Mouse (Mus musculus): ENCODE results near the gene Aatk.
A peak's percentile ranks its signal among the peaks of the same experiment; 100 is the strongest.

The Aatk gene

DNA sequence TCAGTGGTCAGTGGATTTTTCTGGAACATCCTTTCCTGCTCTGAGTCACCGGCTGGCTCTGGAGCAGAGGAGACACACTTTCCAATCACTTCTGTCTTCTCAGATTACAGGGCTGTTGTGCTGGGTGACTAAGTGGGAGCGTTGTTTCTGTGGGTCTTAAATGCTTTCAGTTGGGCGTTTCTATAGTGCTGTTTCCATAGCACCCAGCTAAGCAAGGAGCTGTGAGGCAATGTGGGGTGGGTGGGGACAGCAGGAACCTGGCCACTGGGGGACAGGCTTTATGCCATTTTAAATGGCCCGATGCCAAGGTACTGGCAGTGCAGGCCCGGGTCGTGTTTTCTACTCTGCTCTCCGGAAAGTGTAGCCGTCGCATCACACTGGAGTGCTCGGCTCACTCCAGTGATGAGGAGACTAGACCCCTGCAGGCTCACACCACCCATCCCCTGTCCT lies 57.8 kb downstream of the Aatk start:
- DNase-seq (ENCODE audit: low spot score) = peak; percentile 61

DNA sequence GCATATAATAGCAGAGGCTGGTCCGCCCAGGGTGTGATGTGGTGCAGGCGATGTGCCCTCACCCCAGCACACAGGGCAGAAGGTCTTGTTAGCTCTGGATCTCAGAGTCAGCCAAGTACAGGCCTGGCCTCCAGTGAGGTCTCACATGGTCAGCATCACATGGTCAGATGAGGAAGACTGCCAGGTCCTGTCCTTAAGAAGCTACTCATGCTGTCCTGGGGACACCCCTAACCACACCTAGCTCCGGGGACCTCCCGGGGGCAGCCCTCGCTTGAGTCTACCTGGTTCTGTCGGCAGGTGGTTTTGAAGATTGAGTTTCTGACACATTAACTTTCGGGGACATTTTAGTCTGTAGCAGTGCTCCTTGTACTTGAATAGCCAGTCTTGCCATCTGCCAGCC lies 58.6 kb downstream of the Aatk start:
- no peak for DNase-seq (ENCODE audit: low spot score)

DNA sequence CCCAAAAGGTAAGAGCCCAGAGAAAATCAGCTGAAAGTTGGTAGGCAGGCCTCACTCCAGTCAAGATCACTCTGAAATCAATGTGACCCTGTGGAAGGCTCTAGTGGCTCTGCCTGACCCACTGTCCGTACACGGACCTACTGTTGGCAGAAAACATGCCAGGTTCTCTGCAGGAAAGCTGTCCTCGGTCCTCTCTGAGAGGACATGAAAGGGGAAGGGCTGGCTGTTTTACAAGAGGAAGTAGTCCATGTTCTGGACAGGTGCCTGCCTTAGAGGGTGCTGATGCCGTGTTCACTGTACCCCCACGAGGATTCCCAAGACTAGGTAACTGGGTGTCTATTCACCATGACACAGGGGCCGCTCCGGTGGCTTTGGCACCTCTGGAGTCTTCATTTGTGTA lies 59.1 kb downstream of the Aatk start:
- DNase-seq (ENCODE audit: low spot score) = no peak

DNA sequence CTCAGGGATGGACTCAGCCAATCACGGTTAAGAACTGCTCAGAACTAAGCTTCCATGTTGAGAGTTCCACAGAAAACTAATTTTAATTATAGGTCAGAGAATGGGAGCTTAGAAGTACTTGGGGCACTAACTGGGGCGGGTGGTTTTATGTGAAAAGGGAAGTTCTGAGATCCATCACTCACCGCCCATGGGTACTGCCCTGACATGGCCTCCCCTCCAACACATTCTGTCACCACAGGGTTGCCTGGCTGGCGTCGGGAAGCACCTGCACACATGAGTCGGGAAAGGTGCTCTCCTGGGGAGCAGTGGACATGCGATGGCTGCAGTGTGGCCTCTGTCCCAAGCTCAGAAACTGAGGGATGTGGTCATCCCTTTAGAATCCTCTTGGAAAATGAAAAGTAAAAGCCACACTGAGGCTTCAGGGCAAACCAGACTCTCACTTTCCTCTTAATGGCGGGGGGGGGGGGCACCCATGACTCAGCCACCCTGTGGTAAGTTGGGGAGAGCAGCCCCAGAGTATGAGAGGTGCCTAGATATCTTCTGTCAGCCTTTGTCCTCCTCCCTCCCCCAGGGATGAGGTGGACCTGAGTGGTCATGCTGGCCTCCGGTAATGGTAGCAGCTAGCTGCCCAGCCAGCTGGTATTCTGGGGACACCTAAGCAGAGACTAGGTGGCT lies 60.1 kb downstream of the Aatk start:
- DNase-seq (ENCODE audit: low spot score) = no peak

DNA sequence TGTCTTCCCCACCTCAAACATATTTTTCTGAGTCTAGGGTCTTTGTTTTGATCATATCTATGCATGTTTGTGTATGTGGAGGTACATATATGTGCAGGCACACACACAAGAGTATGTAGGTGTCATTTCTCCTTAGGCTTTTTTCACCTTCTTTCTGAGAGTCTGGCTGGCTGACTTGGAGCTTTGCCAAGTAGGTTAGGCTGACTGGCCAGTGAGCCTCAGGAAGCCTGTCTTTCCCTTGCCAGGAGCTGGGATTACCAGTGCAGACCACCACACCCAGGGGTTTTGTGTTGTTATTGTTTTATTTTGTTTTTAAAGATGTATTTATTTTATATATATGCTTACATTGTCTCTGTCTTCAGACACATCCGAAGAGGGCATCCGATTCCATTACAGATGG lies 63.8 kb downstream of the Aatk start:
- DNase-seq (ENCODE audit: low spot score) = no peak

DNA sequence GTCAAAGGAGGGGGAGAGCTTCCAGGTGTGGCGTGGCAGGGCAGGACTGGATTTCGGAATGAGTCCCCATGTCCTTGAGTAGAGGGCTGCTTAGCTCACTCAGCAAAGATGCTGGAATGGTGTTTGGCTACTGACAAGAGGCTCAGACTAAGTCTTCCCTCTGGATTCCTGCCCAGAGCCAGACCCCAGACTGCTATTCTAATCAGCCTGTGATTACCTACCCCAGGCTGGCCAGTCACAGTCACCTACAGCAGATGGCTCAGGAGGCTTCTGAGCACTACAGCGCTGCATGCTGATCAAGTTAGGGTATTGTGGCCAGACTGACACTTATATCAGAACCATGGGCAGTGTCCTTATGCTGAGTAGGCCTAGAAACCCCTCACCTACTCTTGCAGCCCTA lies 64.7 kb downstream of the Aatk start:
- DNase-seq (ENCODE audit: low spot score) = no peak

DNA sequence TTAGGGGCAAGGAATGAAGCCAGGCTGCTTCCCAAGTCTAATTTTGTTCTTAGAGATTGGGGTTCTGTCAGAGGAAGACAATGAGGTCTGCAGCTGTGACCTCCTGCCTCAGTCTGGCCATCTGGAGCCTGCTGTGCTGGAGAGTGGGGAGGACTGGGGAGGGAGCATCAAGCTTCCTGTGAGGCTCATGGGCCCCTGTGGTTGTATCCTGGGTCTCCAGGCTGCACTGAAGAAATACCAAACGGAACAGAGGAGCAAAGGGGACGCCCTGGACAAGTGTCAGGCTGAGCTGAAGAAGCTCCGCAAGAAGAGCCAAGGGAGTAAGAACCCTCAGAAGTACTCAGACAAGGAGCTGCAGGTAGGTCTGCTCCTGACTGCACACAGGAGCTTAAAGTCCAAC lies 65.2 kb downstream of the Aatk start:
- DNase-seq (ENCODE audit: low spot score) = no peak

DNA sequence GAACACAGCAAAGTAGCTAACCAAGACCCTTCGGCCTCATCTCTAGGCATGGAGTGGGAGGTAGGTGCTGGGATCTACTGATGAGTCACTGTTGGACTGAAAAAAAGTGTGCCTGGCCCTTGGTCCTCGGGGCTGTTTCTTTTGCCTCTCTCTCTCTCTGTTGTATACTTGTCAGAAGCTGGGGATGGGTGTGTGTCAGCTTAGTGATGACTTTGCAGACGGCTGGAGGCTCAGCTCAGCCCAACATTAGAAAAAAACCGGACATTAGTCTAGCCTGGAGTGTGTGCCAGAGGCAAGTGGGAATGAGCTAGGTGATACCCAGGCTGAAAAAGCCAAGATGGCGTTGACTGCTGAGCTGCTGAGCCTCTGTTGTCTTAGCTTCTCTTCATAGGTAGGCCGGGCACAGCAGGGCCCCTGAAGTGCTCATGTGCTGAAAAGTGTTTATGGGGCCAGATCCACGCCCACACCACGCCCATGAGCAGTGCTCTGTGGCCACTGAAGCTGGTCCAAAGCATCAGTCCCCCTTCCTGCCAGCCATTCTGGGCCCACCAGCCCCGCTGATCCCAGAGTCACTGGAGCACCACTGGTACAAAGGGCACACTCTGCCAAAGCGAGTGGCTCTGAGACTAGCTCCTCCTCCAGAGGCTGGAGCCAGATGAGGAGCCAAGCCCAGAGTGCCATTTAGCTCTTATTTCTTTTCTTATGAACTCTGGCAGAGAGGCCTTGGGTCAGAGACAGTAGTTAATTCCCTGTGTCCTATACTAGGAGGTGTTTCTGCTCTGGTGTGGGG lies 67.2 kb downstream of the Aatk start:
- no peak for DNase-seq (ENCODE audit: low spot score)

DNA sequence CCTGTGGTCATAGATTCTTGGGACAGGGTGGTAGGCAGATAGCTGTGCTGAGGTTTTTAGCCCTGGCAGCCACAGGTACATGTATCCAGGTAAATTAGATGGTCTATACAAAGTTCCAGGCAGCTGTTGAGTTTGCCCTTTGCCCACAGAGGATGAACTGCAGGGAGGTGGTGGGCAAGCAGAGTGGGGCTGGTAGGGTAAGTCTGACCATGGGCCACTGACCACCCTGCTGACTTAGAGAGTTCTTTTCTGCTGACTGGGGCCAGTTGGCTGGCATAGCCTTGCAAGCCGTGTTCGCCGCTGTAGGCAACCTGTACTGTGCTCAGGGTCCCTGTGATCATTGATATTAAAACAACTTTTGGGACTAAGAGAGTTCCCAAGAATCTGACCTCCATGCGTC lies 68.3 kb downstream of the Aatk start:
- no peak for DNase-seq (ENCODE audit: low spot score)

DNA sequence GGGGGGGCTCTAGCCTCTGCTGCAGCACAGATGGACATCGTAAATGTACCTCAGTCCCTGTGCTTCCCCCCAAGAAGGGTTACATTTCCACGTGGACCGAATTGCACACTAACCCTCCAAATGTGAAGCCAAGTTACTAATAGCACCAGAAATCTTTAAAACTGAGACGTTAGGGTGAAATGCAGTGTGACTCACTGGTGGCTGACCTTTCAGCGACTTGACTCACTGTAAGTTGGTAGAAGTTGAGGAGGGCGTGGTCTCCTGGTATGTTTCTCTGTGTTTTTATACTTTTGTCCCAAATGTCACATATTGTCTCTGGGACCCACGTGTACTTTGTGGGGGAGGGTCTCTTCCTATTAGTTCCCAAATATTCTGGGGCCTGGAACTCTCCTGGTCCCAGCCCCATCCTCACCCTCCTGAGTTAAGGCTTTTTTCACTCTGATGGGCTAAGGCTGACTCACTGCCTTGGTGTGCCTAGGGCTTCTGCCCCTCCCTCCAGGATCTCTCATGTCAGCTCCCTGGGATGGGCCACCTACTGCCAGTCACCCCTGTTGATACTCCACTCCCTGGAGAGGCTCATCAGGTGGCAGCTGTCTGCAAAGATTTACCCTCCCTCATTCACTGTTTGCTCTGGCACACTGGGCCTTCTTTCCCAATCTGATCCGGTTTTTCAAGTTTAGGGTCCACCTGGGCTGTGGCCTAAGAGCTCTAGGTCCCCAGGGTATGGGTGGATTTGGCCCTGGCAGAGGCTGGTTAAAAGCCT lies 71.0 kb downstream of the Aatk start:
- no peak for DNase-seq (ENCODE audit: low spot score)

DNA sequence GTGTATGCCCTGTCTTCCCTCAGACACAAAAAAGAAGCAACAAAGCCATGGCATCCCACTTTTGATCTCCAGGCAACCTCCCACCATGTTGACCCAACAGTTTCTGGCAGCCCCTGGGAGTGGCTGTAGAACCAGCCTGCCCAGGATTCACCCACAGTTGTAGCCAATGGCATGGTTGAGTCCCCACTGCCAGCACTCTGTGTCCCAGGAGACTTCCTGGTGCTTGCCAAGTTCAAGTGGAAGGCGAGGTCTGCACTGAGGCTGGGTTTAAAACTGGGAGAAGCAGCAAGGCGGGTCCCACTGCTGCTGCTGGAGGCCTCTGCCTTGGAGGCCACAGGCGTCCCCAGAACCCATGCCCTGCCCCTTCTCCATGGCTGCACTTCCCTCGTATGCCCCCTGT lies 73.2 kb downstream of the Aatk start:
- DNase-seq (ENCODE audit: low spot score) = no peak

DNA sequence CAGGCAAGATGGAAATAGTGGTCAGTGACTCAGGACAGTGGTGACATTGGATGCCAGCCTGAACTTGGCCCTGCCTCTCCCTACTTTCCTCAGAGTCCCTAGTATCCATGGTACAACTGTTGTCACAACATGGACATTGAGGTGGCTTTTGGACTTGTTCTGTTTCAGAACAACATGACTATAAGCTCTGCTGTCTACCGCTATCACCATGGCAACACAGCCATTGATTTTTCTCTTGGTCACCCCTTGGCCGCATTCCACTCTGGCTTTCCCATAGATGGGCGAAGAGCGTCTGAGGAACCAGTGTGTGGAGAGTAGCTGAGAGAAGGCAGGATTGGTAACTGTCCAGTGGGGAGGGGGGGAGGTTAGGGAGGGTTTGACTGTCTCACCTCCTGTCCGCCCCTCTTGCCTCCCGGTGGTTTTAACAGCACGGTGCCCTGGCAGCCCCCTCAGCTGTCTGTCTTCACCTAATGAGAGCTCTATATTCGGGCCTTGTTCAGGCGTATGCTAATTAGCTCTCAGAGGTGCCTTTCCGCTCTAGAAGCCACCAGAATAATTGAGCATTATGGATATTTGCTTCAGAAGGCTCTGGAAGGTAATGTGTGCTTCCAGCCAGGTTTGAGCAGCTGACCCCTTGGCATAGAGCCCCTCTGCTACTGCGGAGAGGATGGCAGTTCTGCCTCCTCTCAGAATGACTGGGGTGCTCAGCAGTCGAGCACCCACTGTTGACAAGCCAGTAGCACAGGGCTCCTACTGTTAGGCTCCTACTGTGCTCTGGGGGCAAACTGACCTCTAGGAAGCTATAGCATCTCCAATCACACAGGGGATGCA lies 76.7 kb downstream of the Aatk start:
- DNase-seq (ENCODE audit: low spot score) = peak; percentile 48

DNA sequence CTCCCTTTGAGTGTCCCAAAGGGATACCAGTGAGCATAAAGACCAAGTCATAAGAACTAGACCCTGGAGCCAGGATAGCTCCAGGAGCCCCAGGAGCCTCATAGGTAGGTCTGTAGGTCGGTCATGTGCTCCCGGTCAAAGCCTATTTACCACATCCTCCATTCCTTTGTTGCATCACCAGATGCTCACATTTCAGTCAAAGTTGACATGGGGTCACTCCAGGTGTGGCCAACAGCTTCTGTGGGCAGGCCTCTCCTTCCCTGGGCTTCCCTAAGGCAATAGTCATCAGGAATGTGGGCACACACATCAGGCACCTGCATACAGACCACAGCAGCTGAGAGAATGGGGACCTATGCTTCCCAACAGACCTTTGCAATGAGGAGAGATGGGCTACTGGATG lies 79.1 kb downstream of the Aatk start:
- no peak for DNase-seq (ENCODE audit: low spot score)

DNA sequence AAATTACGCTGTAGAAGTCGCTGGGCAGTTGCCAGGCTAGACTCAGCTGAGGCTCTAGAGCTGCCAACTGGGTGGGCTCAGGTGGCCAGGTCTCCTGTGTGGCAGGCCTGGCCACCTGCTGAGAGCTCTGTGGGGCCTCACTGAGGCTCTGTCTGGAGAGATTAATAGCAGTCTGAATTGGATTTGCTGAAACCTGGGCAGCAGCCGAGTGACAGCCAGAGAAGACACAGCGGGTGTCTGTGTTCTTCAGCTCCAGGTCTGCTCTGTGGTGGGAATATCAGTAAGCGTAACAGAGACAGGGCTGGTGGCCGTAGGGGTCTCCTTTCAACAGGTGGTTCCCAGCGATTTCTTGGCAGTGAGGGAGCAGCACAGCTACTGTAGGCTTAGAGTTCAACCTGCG lies 79.6 kb downstream of the Aatk start:
- no peak for DNase-seq (ENCODE audit: low spot score)

DNA sequence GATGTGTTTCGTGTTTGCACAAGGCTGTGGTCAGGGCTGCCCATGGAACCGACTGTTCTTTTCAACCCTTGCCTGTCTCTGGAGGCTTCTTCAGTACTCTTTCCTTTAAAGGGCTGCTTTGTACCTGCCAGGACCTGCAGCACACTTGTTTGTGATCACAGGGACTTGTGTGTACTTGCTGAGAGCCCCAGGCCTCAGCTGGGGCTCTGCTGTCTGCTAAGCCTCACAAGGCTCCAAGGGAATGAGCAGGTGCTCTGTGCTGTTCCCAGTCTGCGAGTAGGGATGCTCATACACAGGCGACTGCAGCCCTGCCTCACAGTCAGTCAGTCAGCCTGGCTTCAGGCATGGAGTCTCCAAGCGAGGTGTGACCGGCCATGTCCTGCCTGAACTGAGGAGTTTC lies 80.7 kb downstream of the Aatk start:
- no peak for DNase-seq (ENCODE audit: low spot score)

DNA sequence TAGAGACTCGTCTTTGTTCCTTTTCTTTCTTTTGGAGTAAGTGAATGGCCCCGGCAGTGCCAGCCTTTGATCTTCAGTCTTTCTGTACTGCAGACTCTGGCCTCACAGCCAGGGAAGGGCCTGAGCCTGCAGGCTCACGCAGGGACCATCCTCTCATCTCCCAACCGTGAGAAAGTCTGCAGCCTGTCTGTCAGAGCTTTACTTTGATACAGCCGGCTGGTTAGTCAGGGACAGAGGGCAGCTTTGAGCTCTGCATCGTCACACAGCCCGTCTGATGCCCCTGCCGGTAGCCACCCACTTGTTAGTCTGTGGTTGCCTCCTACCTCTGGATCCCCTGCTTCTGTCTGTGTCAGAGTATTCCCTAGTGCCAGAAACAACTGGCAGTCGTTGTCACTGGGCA lies 81.9 kb downstream of the Aatk start:
- DNase-seq (ENCODE audit: low spot score) = no peak

DNA sequence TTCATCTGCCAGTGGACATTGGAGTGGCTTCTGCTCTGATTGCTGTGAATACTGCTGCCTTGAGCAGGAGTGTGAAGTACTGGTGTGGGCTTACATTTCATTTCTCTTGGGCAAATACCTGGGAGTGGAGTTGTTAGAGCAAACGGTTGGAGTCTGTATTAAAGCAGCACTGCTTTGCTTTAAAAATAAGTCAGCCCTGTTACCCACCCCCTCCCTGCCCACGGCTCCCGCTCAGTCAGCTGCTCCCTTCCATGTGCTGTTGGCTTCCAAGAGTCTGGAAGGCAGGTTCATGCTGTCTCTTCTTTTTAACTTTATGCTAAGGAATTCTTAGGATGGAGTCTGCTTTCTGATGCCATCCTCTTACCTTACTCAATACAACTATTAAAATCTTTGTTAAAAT lies 85.5 kb downstream of the Aatk start:
- no peak for DNase-seq (ENCODE audit: low spot score)

DNA sequence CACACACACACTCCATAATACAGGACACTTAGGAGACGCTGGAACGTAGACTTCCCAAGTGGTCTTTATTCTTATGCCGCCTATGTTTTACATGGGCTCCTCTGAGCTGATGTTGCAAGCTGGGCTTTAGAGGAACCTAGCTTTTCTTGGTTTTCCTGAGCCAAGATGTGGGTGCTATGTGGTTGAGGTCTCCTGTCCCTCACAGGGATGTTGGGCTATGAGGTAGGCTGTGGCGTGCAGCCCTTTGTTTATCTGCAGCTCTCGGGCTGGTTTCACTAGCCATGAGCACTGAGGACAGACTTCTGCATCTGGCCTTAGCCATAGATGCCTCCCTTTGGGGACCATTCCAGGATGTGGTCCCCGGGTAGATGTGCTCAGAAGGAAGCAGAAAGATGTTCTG lies 86.3 kb downstream of the Aatk start:
- DNase-seq (ENCODE audit: low spot score) = no peak

DNA sequence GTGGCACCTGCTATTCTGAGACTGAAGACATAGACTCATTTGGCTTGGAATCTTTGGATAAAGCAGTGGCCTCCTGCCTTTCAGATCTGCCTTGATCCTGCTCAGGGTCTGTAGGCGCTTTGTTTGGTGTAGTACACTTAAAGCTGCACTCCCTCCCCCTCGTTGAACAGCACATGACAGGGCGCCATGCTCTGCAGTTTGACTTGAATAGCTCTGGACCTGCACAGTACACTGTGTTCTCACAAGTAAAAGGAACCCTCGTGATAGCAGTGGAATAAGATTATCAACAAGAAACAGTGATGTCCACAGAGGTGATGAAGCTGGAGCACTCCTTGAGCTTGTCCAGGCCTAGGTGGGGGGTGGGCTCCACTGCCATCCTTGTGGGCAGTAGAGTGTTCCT lies 87.3 kb downstream of the Aatk start:
- DNase-seq (ENCODE audit: low spot score) = no peak

DNA sequence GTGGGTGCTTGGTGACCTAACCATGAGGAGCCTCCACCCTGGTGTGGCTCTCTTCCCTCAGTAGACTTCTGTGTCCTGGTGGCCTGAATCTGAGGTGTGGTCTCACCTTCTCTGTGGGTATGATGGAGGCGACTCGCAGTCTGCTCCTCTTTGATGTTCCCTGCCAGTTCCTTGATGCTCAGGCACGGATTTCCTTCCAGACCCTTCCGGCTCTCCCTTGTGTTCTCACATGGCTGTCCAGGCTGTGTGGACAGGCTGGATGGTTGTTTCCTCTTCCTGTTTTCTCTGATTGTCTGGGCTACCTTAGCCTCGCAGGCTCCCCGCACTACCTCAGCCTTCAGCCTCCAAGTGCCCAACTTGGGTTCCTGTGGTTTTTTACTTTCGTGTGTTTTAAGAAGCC lies 88.1 kb downstream of the Aatk start:
- no peak for DNase-seq (ENCODE audit: low spot score)

All from embryo, embryonic 10.5 days (tissue).